Mouse (Mus musculus): ENCODE data around the gene Tmc4.

Gene Tmc4

GRCm38 (mm10) chr7:3683908-3684550 is 6.7 kb upstream of the Tmc4 start:
- Histone ChIP-seq H3K4me1 (replicated peaks; ENCODE audit: low read depth, low read length) (peaks cover 22% of the 10 kb centered on the region), H3K9me3 (ENCODE audit: low read length) (no peaks in the 10 kb centered on the region), H3K27me3 (ENCODE audit: insufficient read depth, low read length) (no peaks in the 10 kb centered on the region), H3K4me3 (replicated peaks; ENCODE audit: low read length) (no peak overlapping the region), H3K36me3 (ENCODE audit: insufficient read depth, low read length) (peaks cover 56% of the 10 kb centered on the region)
- no peak for TF ChIP-seq POU5F1 (IDR thresholded peaks at IDR 0.05; ENCODE audit: borderline replicate concordance, low read length)
- TF ChIP-seq CTCF (conservative IDR thresholded peaks at IDR 0.05; ENCODE audit: low read length): no peak
- no peak for TF ChIP-seq NANOG (IDR thresholded peaks at IDR 0.05; ENCODE audit: borderline replicate concordance, low read length)

- TF ChIP-seq NANOG (IDR thresholded peaks at IDR 0.05; ENCODE audit: borderline replicate concordance, low read length) (no peak), CTCF (conservative IDR thresholded peaks at IDR 0.05; ENCODE audit: low read length) (no peak), POU5F1 (IDR thresholded peaks at IDR 0.05; ENCODE audit: borderline replicate concordance, low read length) (no peak)
- Histone ChIP-seq H3K4me1 (replicated peaks; ENCODE audit: low read depth, low read length) (peaks cover 31% of the 10 kb centered on the region), H3K4me3 (replicated peaks; ENCODE audit: low read length) (no peak overlapping the region), H3K9me3 (ENCODE audit: low read length) (no peaks in the 10 kb centered on the region), H3K27me3 (ENCODE audit: insufficient read depth, low read length) (no peaks in the 10 kb centered on the region), H3K36me3 (ENCODE audit: insufficient read depth, low read length) (peaks cover 17% of the 10 kb centered on the region)
These were observed 982 bp downstream of the Tmc4 start for GRCm38 (mm10) chr7:3676371-3676770.

- H3K9me3 ChIP-seq (ENCODE audit: low read length): no peaks in the 10 kb centered on the region
- TF ChIP-seq POU5F1 (IDR thresholded peaks at IDR 0.05; ENCODE audit: borderline replicate concordance, low read length): no peak
- H3K27me3 ChIP-seq (ENCODE audit: insufficient read depth, low read length): no peaks in the 10 kb centered on the region
- H3K36me3 ChIP-seq (ENCODE audit: insufficient read depth, low read length): peaks cover 13% of the 10 kb centered on the region
- H3K4me3 ChIP-seq (replicated peaks; ENCODE audit: low read length): no peak overlapping the region
- peaks cover 31% of the 10 kb centered on the region for H3K4me1 ChIP-seq (replicated peaks; ENCODE audit: low read depth, low read length)
These were observed 2.2 kb downstream of the Tmc4 start for GRCm38 (mm10) chr7:3675228-3675548.

DNA sequence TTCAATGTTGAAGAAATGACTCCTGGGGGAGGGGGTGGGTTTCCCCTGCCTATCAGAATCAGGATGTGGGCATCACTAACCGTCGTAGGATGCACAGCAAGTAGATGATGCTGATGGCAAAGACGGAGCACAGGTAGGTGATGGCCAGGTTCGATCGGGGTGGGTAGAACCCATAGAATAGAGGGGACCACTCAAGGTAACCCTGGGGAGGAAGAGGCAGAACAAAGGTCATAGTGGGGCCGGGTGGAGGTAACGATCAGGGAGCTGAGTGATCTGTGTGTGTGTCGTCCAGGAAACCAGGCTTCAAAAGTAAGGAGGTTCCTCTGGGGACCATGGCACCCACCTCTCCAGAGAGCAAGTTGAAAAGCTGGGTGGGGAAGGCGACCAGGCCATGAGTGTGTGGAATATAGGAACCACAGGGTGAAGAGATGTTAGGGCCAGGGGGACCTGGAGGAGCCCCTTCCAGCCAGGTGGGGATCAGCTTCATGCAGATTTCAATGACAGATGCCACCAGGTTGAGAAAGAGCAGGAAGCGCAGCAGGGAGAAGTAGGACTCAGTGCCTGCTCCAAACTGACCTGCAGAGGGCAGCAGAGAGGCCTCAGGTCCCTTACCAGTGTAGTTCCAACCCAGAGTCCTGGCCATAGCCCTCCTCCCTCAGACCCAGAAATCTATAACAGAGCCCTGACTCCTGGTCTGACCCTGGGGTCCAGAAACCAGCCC is 2.7 kb downstream of the Tmc4 start:
- Histone ChIP-seq H3K4me1 (replicated peaks; ENCODE audit: low read depth, low read length) (peaks cover 31% of the 10 kb centered on the region), H3K27me3 (ENCODE audit: insufficient read depth, low read length) (no peaks in the 10 kb centered on the region), H3K9me3 (ENCODE audit: low read length) (no peaks in the 10 kb centered on the region), H3K4me3 (replicated peaks; ENCODE audit: low read length) (no peak overlapping the region), H3K36me3 (ENCODE audit: insufficient read depth, low read length) (peaks cover 11% of the 10 kb centered on the region)
- TF ChIP-seq NANOG (IDR thresholded peaks at IDR 0.05; ENCODE audit: borderline replicate concordance, low read length) (no peak), CTCF (conservative IDR thresholded peaks at IDR 0.05; ENCODE audit: low read length) (peak; percentile 90)

GRCm38 (mm10) chr7:3666921-3667391 is 10.4 kb downstream of the Tmc4 start:
- no peak for TF ChIP-seq NANOG (IDR thresholded peaks at IDR 0.05; ENCODE audit: borderline replicate concordance, low read length)
- TF ChIP-seq CTCF (conservative IDR thresholded peaks at IDR 0.05; ENCODE audit: low read length): no peak; the same call in 1 of the 2 replicates
- H3K27me3 ChIP-seq (ENCODE audit: insufficient read depth, low read length): no peaks in the 10 kb centered on the region
- peak overlapping the region; percentile 43 for H3K4me3 ChIP-seq (replicated peaks; ENCODE audit: low read length)
- H3K4me1 ChIP-seq (replicated peaks; ENCODE audit: low read depth, low read length): peaks cover 44% of the 10 kb centered on the region
- H3K36me3 ChIP-seq (ENCODE audit: insufficient read depth, low read length): peaks cover 22% of the 10 kb centered on the region
- no peaks in the 10 kb centered on the region for H3K9me3 ChIP-seq (ENCODE audit: low read length)

DNA sequence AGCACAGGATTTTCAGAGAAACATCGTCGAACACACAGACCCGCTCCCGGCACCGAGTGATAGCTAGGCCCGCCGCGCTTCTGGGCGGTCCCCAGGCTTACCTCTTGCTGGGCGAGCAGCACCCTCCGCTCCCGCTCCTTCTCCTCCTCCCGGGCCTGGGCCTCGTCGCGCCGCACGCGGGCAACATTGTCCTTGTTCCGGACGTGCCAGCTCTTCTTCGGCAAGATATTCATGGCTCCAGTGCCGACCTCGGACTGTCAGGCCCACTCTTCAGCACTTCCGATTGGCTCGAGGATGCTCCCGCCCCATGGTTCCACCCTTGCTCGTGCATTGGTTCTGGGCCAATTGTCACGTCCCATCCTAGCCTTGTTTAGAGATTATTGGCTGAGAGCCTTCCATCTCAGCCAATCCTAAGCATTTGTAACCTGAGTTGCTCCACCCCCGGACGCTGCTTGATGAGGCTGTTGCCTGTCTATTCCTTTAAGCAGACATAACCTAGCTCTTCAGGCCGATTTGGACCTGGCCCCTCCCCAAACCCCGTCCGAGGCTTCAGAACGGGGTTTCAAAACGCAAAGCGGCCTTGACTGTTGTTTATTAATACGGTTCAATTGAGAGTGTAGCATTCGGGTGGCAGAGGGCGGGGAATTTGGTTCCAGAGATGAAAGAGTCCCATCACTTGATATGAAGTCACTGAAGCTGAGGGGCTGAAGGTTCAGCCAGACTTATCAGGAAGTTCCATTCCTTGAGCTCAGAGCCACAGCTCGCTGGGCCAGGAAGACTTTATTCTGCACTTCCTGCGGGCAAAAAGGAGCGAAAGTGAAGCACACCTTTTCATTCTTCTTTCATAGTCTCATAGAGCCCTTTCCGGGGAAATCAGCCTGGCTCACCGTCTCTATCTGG is 11.9 kb downstream of the Tmc4 start, which contains the start of gene Leng1:
TSS of gene Leng1 (minus strand) at position 626 of the 900 bp plus-strand sequence.
- no peak for TF ChIP-seq POU5F1 (IDR thresholded peaks at IDR 0.05; ENCODE audit: borderline replicate concordance, low read length)
- no peak for TF ChIP-seq CTCF (conservative IDR thresholded peaks at IDR 0.05; ENCODE audit: low read length)
- no peak for TF ChIP-seq NANOG (IDR thresholded peaks at IDR 0.05; ENCODE audit: borderline replicate concordance, low read length)
- Histone ChIP-seq H3K9me3 (ENCODE audit: low read length) (no peaks in the 10 kb centered on the region), H3K4me3 (replicated peaks; ENCODE audit: low read length) (peak within 1 kb of the TSS; percentile 88), H3K4me1 (replicated peaks; ENCODE audit: low read depth, low read length) (peaks cover 45% of the 10 kb centered on the region), H3K36me3 (ENCODE audit: insufficient read depth, low read length) (peaks cover 37% of the 10 kb centered on the region), H3K27me3 (ENCODE audit: insufficient read depth, low read length) (no peaks in the 10 kb centered on the region)

- H3K36me3 ChIP-seq (ENCODE audit: insufficient read depth, low read length): peaks cover 45% of the 10 kb centered on the region
- peak overlapping the region; percentile 88 for H3K4me3 ChIP-seq (replicated peaks; ENCODE audit: low read length)
- no peaks in the 10 kb centered on the region for H3K27me3 ChIP-seq (ENCODE audit: insufficient read depth, low read length)
- no peak for TF ChIP-seq POU5F1 (IDR thresholded peaks at IDR 0.05; ENCODE audit: borderline replicate concordance, low read length)
- no peak for TF ChIP-seq NANOG (IDR thresholded peaks at IDR 0.05; ENCODE audit: borderline replicate concordance, low read length)
- TF ChIP-seq CTCF (conservative IDR thresholded peaks at IDR 0.05; ENCODE audit: low read length): no peak
- H3K4me1 ChIP-seq (replicated peaks; ENCODE audit: low read depth, low read length): peaks cover 49% of the 10 kb centered on the region
- no peaks in the 10 kb centered on the region for H3K9me3 ChIP-seq (ENCODE audit: low read length)
These were observed 12.7 kb downstream of the Tmc4 start for GRCm38 (mm10) chr7:3664524-3665214.

DNA sequence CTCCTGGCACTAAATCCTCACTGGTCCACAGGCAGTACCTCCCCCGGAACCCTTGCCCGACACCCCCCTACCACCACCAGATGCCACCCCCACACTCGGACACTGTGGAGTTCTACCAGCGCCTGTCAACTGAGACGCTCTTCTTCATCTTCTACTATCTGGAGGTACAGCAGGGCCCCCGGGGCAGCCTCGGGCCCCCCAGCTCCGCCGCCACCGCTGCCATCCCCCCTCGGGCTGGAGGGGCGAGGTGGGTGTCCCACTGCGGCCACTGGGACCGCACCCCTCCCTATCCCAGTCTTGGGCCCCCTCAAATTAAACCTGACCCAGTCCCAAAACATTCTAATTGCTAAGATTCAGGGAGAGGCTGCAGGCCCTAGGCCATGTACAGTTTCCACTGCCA is 18.8 kb downstream of the Tmc4 start:
- no peaks in the 10 kb centered on the region for H3K9me3 ChIP-seq (ENCODE audit: low read length)
- H3K4me1 ChIP-seq (replicated peaks; ENCODE audit: low read depth, low read length): peaks cover 42% of the 10 kb centered on the region
- no peak overlapping the region for H3K4me3 ChIP-seq (replicated peaks; ENCODE audit: low read length)
- H3K27me3 ChIP-seq (ENCODE audit: insufficient read depth, low read length): no peaks in the 10 kb centered on the region
- TF ChIP-seq CTCF (conservative IDR thresholded peaks at IDR 0.05; ENCODE audit: low read length) (no peak), POU5F1 (IDR thresholded peaks at IDR 0.05; ENCODE audit: borderline replicate concordance, low read length) (no peak), NANOG (IDR thresholded peaks at IDR 0.05; ENCODE audit: borderline replicate concordance, low read length) (no peak)
- H3K36me3 ChIP-seq (ENCODE audit: insufficient read depth, low read length): peaks cover 100% of the 10 kb centered on the region
